ENCODE assay signal across 9 mouse cellular contexts in the genomic region with DNA sequence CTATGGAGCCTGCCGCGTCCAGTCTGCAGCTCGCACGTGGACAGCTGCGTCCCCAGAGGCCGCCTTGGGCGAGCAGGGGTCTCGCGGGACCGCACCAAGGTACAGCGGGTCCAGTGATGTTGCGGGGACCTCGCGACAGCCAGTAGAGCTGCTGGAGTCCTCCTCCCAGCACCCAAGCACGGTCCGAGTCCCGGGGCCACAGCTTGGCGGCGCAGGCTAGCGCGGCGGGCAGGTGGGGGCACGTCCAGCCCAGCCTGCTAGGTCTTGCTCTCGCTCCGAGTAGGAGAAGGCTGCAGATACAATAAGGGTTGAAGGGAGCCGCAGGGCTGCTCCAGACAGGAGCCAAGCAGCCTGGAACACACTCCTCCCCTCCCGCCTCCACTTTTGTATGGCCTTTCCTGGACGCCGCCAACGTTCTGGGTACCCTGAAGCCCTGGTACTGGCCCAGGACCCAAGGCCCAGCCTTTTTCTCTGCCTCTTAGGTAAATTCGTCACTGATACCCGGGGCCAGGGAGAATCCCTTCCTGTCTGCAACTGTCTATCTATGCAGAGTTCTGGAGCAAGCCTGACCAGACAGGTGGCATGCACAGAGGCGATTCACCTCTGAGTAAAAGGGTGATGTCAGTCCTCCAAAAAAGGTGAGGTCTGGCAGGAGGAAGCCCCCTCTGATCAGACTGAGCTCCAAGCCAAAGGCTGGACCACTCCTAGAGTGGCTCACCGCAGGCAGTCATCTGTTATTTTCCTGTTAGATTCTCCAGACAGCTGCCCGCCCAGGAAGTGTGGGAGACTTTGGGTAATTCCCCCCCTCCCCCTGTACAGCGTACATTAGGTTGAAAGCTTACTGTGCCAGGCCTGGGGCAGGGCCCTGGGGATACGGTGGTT. TPM values are rescaled to one million over a fixed set of nuclear protein-coding genes. Genes with fewer than 3 reads are reported as not detected.
DNase-seq lines count a peak whose midpoint lies in the region; ATAC-seq and TF ChIP-seq lines count a peak whose summit lies in the region.
"Had no signal": no experiment of that assay in that cellular context is flagged by ENCODE, and none has a peak within 500 bp of the region (broad histone marks: within the 10 kb centered on the region; RNA-seq: fewer than 3 reads in every experiment).

TSS of gene Fermt1 (minus strand) at position 581 of the 882 bp plus-strand sequence.

- no peaks in the 10 kb centered on the region for H3K36me3 ChIP-seq in heart, embryonic 16.5 days (ENCODE audit: control insufficient read depth, insufficient read depth)
- H3K36me3 ChIP-seq in embryonic facial prominence, embryonic 10.5 days (replicated peaks), result no peaks in the 10 kb centered on the region
- no peaks in the 10 kb centered on the region for H3K36me3 ChIP-seq in intestine, embryonic 14.5 days (ENCODE audit: control insufficient read depth, insufficient read depth, low read length)
- no peaks in the 10 kb centered on the region for H3K36me3 ChIP-seq in liver, embryonic 15.5 days (replicated peaks)
- H3K36me3 ChIP-seq in stomach, postnatal 0 days (ENCODE audit: control insufficient read depth, insufficient read depth, low read length), result no peaks in the 10 kb centered on the region

- H3K4me1 ChIP-seq in heart, embryonic 16.5 days (ENCODE audit: control insufficient read depth, insufficient read depth, low read length), result peaks cover 8% of the 10 kb centered on the region; the same call in 1 of the 2 replicates
- H3K4me1 ChIP-seq in embryonic facial prominence, embryonic 10.5 days, result peaks cover 14% of the 10 kb centered on the region
- H3K4me1 ChIP-seq in intestine, embryonic 14.5 days (replicated peaks; ENCODE audit: control insufficient read depth, insufficient read depth, low read length), result 0 out of 2 replicates have a peak, but pooled peaks cover 5% of the 10 kb centered on the region
- H3K4me1 ChIP-seq in liver, embryonic 15.5 days (replicated peaks), result no peaks in the 10 kb centered on the region
- no peaks in the 10 kb centered on the region for H3K4me1 ChIP-seq in stomach, postnatal 0 days (replicated peaks; ENCODE audit: control insufficient read depth, insufficient read depth)

- no peak for TF ChIP-seq EP300 in stomach, postnatal 0 days (optimal IDR thresholded peaks at IDR 0.05)

- DNase-seq in heart, adult 11 months, result no peak
- DNase-seq in embryonic facial prominence, embryonic 10.5 days (ENCODE audit: low spot score), result peak; percentile 65
- peak; percentile 77 for DNase-seq in intestine, embryonic 14.5 days (ENCODE audit: low spot score)
- peak; percentile 80 for DNase-seq in stomach, postnatal 0 days (ENCODE audit: low spot score)
- no peak for DNase-seq in B cell, adult 2 months
- DNase-seq in left cerebral cortex, adult 8-10 months (ENCODE audit: low spot score in 2 of 2), result no peak

- peaks cover 48% of the 10 kb centered on the region for H3K27me3 ChIP-seq in heart, embryonic 16.5 days (ENCODE audit: control insufficient read depth, insufficient read depth, low read length)
- H3K27me3 ChIP-seq in embryonic facial prominence, embryonic 10.5 days (replicated peaks; ENCODE audit: low read depth, poor library complexity, severe bottlenecking), result peaks cover 60% of the 10 kb centered on the region
- peaks cover 43% of the 10 kb centered on the region for H3K27me3 ChIP-seq in intestine, embryonic 14.5 days (replicated peaks; ENCODE audit: control insufficient read depth, insufficient read depth, low read length)
- H3K27me3 ChIP-seq in liver, embryonic 15.5 days, result peaks cover 43% of the 10 kb centered on the region
- no peaks in the 10 kb centered on the region for H3K27me3 ChIP-seq in stomach, postnatal 0 days (ENCODE audit: control insufficient read depth, insufficient read depth, low read length)

- H3K4me3 ChIP-seq in heart, embryonic 16.5 days (ENCODE audit: low read length), result peak within 1 kb of the TSS; percentile 45
- peak within 1 kb of the TSS; percentile 57 for H3K4me3 ChIP-seq in embryonic facial prominence, embryonic 10.5 days
- H3K4me3 ChIP-seq in intestine, embryonic 14.5 days (ENCODE audit: low read depth, low read length), result peak within 1 kb of the TSS; percentile 39
- H3K4me3 ChIP-seq in liver, embryonic 15.5 days (replicated peaks), result peak within 1 kb of the TSS; percentile 18
- H3K4me3 ChIP-seq in stomach, postnatal 0 days (ENCODE audit: low read depth, low read length), result peak within 1 kb of the TSS; percentile 51

- ATAC-seq in heart, embryonic 16.5 days (replicated peaks; ENCODE audit: extremely low read depth, insufficient read depth, low FRiP score), result no peak; the same call in 1 of the 2 replicates
- peak; percentile 71 for ATAC-seq in intestine, embryonic 14.5 days (replicated peaks; ENCODE audit: low FRiP score, low TSS enrichment, low read depth)
- no peak for ATAC-seq in liver, embryonic 15.5 days (ENCODE audit: insufficient read depth)
- peak; percentile 76 for ATAC-seq in stomach, postnatal 0 days (ENCODE audit: low FRiP score, low TSS enrichment)

- WGBS in heart, embryonic 16.5 days, result 4% methylated on average over 37 of the region's 37 CpGs
- 3% methylated on average over 37 of the region's 37 CpGs for WGBS in embryonic facial prominence, embryonic 10.5 days
- 2% methylated on average over 37 of the region's 37 CpGs for WGBS in intestine, embryonic 14.5 days
- 3% methylated on average over 37 of the region's 37 CpGs for WGBS in liver, embryonic 15.5 days (ENCODE audit: insufficient replicate concordance)
- 1% methylated on average over 37 of the region's 37 CpGs for WGBS in stomach, postnatal 0 days

- H3K27ac ChIP-seq in heart, embryonic 16.5 days (ENCODE audit: low read length), result 0 out of 2 replicates have a peak within 1 kb of the TSS, but pooled peaks have one; percentile 15
- peak within 1 kb of the TSS; percentile 75 for H3K27ac ChIP-seq in embryonic facial prominence, embryonic 10.5 days (replicated peaks)
- peak within 1 kb of the TSS; percentile 80 for H3K27ac ChIP-seq in intestine, embryonic 14.5 days (ENCODE audit: low read depth)
- H3K27ac ChIP-seq in liver, embryonic 15.5 days (replicated peaks), result no peak within 1 kb of the TSS
- H3K27ac ChIP-seq in stomach, postnatal 0 days (replicated peaks), result peak within 1 kb of the TSS; percentile 93
- H3K27ac ChIP-seq: macrophage had no signal

- no peaks in the 10 kb centered on the region for H3K9me3 ChIP-seq in heart, embryonic 16.5 days (replicated peaks; ENCODE audit: control insufficient read depth, low read length)
- H3K9me3 ChIP-seq in embryonic facial prominence, embryonic 10.5 days, result no peaks in the 10 kb centered on the region
- H3K9me3 ChIP-seq in intestine, embryonic 14.5 days (ENCODE audit: control insufficient read depth, low read length), result no peaks in the 10 kb centered on the region
- no peaks in the 10 kb centered on the region for H3K9me3 ChIP-seq in liver, embryonic 15.5 days (replicated peaks)
- H3K9me3 ChIP-seq in stomach, postnatal 0 days (ENCODE audit: control insufficient read depth, low read length), result no peaks in the 10 kb centered on the region

- peak within 1 kb of the TSS; percentile 47 for H3K9ac ChIP-seq in heart, embryonic 16.5 days (ENCODE audit: low read length)
- peak within 1 kb of the TSS; percentile 53 for H3K9ac ChIP-seq in intestine, embryonic 14.5 days (ENCODE audit: low read length)
- H3K9ac ChIP-seq in liver, embryonic 15.5 days, result no peak within 1 kb of the TSS
- peak within 1 kb of the TSS; percentile 69 for H3K9ac ChIP-seq in stomach, postnatal 0 days (ENCODE audit: low read length)

- peak; percentile 26; the same call in 1 of the 2 replicates for TF ChIP-seq CTCF in stomach, postnatal 0 days (IDR thresholded peaks at IDR 0.05; ENCODE audit: low read depth)

- peak within 1 kb of the TSS; percentile 66 for H3K4me2 ChIP-seq in heart, embryonic 16.5 days (ENCODE audit: low read depth, low read length)
- peak within 1 kb of the TSS; percentile 49 for H3K4me2 ChIP-seq in intestine, embryonic 14.5 days (ENCODE audit: low read length)
- peak within 1 kb of the TSS; percentile 37 for H3K4me2 ChIP-seq in liver, embryonic 15.5 days
- H3K4me2 ChIP-seq in stomach, postnatal 0 days (replicated peaks; ENCODE audit: low read depth), result peak within 1 kb of the TSS; percentile 51

RNA-seq across cellular contexts. Expression of gene Fermt1, which starts in this region (rescaled TPM):
- polyA plus RNA-seq in heart, embryonic 16.5 days (2015; fragmentation: Nextera tagmentation; extraction: Ambion mirVana), result 2.9 and 6.0 TPM in 2 replicates
- 20.2 and 22.7 TPM in 2 replicates for polyA plus RNA-seq in embryonic facial prominence, embryonic 10.5 days (2016; fragmentation: Nextera tagmentation; extraction: Ambion mirVana)
- 54.9 and 57.6 TPM in 2 replicates for polyA plus RNA-seq in intestine, embryonic 14.5 days (2014; fragmentation: Nextera tagmentation; extraction: Ambion mirVana)
- 0.02 TPM in 1 of 2 replicates, not detected in the other for polyA plus RNA-seq in liver, embryonic 15.5 days (2015; fragmentation: Nextera tagmentation; extraction: Ambion mirVana)
- polyA plus RNA-seq in stomach, postnatal 0 days (2015; fragmentation: Nextera tagmentation; extraction: Ambion mirVana), result 56.4 and 62.8 TPM in 2 replicates
- 1 to 10 TPM in 3 of 4 experiments, under 1 TPM in 1; 0.82 to 2.1 (median 1.2) TPM for total RNA-seq in left cerebral cortex, adult 8-10 months (2022)
- polyA plus RNA-seq: macrophage had no signal

Comparison
In these comparisons a context has a peak if more than half of its experiments do, and no peak if none do; other contexts are left out.
1. ATAC-seq: peak in intestine, embryonic 14.5 days (single experiment) and stomach, postnatal 0 days (single experiment); none in heart, embryonic 16.5 days (single experiment) and liver, embryonic 15.5 days (single experiment).
2. DNase-seq: peak in embryonic facial prominence, embryonic 10.5 days (single experiment), intestine, embryonic 14.5 days (single experiment) and stomach, postnatal 0 days (single experiment); none in heart, adult 11 months (single experiment), B cell, adult 2 months (0 of 2) and left cerebral cortex, adult 8-10 months (0 of 2).
3. Peak in every context shown above with its lines, with median percentiles within 50 percentile points of each other: H3K4me2 ChIP-seq and H3K4me3 ChIP-seq.